Mouse (Mus musculus) cerebellum, adult (tissue): ENCODE measurements at regions not wholly inside any gene's neighbourhood (a gene's known extent, or its start where the extent isn't known, plus 50 kb on each side); places are given as distances from the start of the nearest gene placed in this dataset.
A peak's percentile ranks its signal among the peaks of the same experiment; 100 is the strongest.

Experiments
- ATAC-seq: cut with Nextera tagmentation; 2 replicates; pipeline ENCODE4 v1.9.2; 2017; ENCODE audit warnings: mild to moderate bottlenecking, moderate library complexity, mixed read lengths; ENCODE audit not compliant: insufficient number of reproducible peaks, low FRiP score, low TSS enrichment

DNA sequence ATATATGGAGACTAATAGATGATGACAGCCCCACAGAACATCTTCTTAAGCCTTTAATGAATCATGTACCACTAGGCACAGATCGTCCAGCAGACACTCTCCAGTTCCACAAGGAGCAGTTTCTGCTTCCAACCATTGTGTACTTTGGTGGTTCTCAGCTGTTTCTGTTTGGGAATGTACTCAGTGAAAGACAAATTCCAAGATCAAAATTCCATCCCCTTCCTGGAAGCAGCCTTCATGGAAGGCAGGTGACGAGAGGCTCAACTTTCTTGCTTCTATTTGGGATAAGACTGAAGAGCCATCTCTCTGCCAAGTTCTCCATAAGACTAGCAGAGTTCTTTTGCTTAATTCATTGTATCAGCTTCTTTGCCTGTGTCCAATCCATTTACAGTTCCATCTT, 444.0 kb upstream of the Klf4 start:
- no peak for ATAC-seq

- no peak for ATAC-seq
Measured at GRCm38 (mm10) chr4:55973706-55974105, 441.4 kb upstream of the Klf4 start.

- no peak for ATAC-seq
Measured at GRCm38 (mm10) chr4:55972235-55972819, 440.1 kb upstream of the Klf4 start.

GRCm38 (mm10) chr4:55960063-55960462, 427.8 kb upstream of the Klf4 start:
- ATAC-seq, result no peak

GRCm38 (mm10) chr4:55953701-55954100, 421.4 kb upstream of the Klf4 start:
- ATAC-seq, result no peak

DNA sequence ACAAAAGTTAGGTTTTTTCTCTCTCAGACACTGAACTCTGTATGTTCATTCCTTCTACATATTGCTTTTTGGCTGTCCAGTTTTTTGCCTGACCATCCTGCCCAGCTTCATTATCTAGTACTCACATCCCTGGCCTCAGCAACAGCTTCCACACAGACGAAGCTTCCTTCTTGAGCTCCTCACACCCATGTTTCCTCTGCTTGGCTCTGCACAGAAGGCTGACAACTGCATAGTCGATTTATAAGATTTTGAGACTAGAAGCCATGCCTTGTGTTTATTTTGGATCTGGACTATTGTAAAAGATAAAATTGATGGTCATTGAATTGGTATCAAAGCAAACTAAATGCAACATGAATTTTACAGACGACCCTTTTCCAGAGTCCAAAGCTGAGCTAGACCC, 420.0 kb upstream of the Klf4 start:
- no peak for ATAC-seq

GRCm38 (mm10) chr4:55941423-55941822, 409.2 kb upstream of the Klf4 start:
- no peak for ATAC-seq

GRCm38 (mm10) chr4:55938383-55938782, 406.1 kb upstream of the Klf4 start:
- no peak for ATAC-seq

GRCm38 (mm10) chr4:55937833-55938232, 405.6 kb upstream of the Klf4 start:
- no peak for ATAC-seq

- ATAC-seq, result no peak
Measured at GRCm38 (mm10) chr4:55929141-55929782, 397.0 kb upstream of the Klf4 start.

DNA sequence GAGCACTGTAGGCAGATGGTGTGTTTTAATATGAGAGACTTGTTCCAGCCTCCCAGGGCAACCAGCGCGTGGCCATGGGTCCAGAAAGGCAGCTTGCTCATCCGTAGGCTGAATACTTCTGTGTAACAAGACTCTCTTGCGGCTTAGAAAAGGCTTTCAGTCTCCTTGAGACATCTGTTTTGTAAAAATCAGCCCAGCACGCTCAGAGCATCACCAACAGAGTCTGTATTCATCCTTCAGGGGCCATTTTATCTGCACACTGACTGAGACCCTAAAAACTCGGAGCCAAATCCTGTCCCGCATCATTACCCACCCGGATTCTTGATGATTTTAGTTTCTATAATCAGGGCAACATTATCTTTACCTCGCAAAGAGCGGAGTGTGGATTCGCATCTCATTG, 396.4 kb upstream of the Klf4 start:
- ATAC-seq, result no peak

DNA sequence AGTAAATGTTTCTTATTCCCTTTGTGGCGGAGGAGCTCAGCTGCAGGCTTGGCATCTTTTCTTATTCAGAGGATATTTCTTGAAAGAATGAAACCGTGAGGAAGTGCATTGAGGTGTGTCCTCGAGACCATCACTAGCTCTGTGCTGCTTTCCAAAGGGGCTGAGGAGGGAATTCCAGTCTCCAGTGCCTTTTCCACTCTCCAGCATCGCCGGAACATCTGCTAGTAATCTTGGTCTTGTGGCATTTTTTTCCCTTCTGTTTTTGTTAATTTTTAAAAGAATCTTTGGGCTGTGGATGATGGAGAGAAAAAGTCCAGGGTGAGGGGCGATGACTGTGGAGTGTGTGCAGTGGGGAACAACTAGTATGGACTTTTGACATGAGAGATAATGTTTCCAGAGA, 395.9 kb upstream of the Klf4 start:
- ATAC-seq, result no peak

GRCm38 (mm10) chr4:55927391-55927790, 395.1 kb upstream of the Klf4 start:
- ATAC-seq, result no peak

GRCm38 (mm10) chr4:55924974-55925373, 392.7 kb upstream of the Klf4 start:
- no peak for ATAC-seq

DNA sequence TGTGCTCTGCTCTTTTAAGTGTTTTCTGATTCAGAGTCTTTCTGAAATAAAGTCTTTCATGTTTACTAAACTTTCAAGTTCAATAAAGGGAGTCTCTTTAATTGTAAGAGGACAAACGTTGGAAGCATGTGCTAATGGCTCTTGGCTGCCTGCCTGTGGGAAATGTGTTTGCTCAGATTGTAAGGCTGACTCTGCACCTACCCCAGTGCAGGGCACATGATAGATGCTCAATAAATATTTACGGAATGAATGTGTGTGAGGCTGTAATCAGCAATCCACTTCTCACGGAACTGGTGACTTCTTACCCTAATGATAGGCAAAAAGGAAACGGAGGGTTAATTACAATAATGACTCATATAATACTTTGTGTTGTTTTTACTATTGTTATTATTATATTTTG, 389.0 kb upstream of the Klf4 start:
- ATAC-seq, result no peak

DNA sequence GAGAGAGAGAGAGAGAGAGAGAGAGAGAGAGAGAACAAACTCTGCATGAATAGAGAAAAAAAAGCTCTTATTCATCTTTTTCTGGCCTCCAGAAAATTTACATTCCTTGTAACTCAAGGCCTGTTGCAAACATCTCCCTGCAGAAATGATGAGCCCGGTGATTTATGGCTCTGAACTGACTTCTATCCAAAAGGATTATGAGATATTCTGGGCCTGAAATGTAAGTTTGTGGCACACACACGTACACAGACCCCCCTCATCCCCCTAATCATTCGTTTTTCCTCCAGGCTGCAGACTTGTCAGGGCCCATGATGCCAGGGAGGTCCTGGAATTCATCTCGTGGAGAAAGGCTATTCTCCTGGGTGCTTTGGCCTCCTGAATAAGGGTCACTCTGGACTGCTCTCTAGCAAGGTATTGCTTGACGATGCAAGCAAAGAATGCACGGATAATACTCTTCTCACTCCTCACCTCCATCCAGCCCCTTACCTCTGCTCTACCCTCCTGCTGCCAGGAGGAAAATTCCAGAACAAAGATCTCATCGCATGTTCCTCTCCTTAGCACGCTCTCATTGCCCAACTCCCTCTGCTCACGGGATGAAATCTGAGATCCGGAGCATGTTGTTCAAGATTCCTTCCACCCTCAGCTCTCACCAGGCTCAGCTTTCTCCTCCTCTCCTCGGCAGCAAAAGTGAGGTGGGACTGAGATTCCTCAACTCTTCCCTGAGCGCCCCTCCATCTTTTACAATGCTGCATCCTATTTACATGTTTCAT, 362.0 kb upstream of the Klf4 start:
- ATAC-seq, result no peak

GRCm38 (mm10) chr4:55891656-55892055, 359.4 kb upstream of the Klf4 start:
- ATAC-seq, result no peak

DNA sequence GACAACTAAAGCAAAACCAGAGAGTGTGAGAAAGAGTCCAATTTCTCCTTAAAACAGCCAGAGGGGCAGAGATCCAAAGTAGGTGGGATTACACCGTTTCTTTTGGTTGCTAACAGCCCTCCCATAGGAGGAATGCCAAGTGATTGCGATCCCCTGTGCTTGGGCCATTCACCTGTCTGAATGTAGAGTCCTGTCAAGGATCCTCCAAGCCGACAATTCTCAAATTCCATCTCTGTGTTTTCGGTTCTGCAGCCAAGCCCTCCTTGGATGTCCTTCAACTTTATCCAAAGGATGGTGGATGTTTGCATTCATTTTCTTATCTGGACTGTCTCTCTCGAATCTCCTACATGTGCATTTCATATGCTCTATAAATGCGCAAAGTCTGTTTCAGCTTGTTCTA, 355.3 kb upstream of the Klf4 start:
- no peak for ATAC-seq

DNA sequence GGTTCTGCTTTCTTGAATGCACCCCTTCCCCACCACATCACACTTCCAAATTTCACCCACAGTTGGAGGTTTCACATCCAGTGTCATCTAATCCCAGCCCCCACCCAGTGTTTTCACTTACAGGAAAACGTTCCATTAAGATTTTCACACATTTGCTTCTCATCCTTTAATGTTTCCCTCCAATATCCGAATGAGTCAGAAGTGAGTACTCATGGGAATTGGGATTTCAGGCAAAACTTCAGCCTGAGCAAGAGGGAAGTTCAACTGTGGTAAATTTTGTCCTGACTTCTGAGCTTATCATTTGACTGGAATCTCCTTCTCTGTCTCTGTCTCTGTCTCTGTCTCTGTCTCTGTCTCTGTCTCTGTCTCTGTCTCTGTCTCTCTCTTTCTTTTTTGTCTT, 350.3 kb upstream of the Klf4 start:
- ATAC-seq, result no peak

GRCm38 (mm10) chr4:55875304-55875703, 343.0 kb upstream of the Klf4 start:
- ATAC-seq, result peak; percentile 56; the same call in 1 of the 2 replicates

DNA sequence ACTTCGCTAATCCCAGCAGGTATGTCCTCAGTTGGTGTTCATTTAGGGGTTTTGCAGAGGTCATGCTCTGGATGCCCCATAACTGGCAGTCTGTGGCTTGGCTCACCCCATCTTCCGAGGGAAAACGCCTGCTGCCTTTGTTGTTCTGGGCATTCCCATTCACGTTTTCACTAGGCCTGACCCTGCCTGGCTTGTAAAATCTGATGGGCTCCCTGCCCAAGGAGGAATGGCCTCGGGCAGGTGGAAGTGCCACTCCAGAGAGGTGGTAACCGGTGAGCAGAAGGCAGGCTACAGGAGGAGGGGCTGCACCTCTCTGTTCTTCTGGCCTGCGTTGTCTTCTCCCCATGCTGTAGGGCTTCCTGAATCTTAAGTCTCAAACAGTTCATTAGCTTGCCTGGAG, 342.6 kb upstream of the Klf4 start:
- ATAC-seq, result no peak

- ATAC-seq, result no peak
Measured at GRCm38 (mm10) chr4:55874276-55874675, 342.0 kb upstream of the Klf4 start.
